Mouse (Mus musculus): ENCODE results near the gene Rab28.

Gene Rab28

GRCm38 (mm10) chr5:41708051-41708630 is at the start of gene Rab28:
TSS of gene Rab28 (minus strand) at chr5:41708157.
- DNase-seq: peak; percentile 99

- DNase-seq: peak; percentile 58
Measured at GRCm38 (mm10) chr5:41757338-41757737, 49.4 kb upstream of the Rab28 start.

- peak; percentile 23 for DNase-seq
Measured at GRCm38 (mm10) chr5:41756396-41756795, 48.4 kb upstream of the Rab28 start.

- peak; percentile 55 for DNase-seq
Measured at GRCm38 (mm10) chr5:41755373-41755960, 47.5 kb upstream of the Rab28 start.

GRCm38 (mm10) chr5:41754836-41755235 is 46.9 kb upstream of the Rab28 start:
- peak; percentile 46 for DNase-seq

- DNase-seq: peak; percentile 72
Measured at GRCm38 (mm10) chr5:41754226-41754775, 46.3 kb upstream of the Rab28 start.

- peak; percentile 77 for DNase-seq
Measured at GRCm38 (mm10) chr5:41752721-41753120, 44.8 kb upstream of the Rab28 start.

- DNase-seq: no peak
Measured at GRCm38 (mm10) chr5:41744898-41745780, 37.2 kb upstream of the Rab28 start.

GRCm38 (mm10) chr5:41744234-41744633 is 36.3 kb upstream of the Rab28 start:
- DNase-seq: no peak

GRCm38 (mm10) chr5:41738817-41739216 is 30.9 kb upstream of the Rab28 start:
- DNase-seq: no peak

- DNase-seq: no peak
Measured at GRCm38 (mm10) chr5:41737039-41737438, 29.1 kb upstream of the Rab28 start.

- DNase-seq: no peak
Measured at GRCm38 (mm10) chr5:41727017-41727416, 19.1 kb upstream of the Rab28 start.

GRCm38 (mm10) chr5:41725573-41725972 is 17.6 kb upstream of the Rab28 start:
- no peak for DNase-seq

- peak; percentile 92 for DNase-seq
Measured at GRCm38 (mm10) chr5:41707115-41708015, 592 bp downstream of the Rab28 start.

- DNase-seq: no peak
Measured at GRCm38 (mm10) chr5:41706777-41707114, 1.2 kb downstream of the Rab28 start.

- DNase-seq: peak; percentile 82
Measured at GRCm38 (mm10) chr5:41701085-41701484, 6.9 kb downstream of the Rab28 start.

GRCm38 (mm10) chr5:41697958-41698357 is 10.0 kb downstream of the Rab28 start:
- DNase-seq: no peak

GRCm38 (mm10) chr5:41685016-41685415 is 22.9 kb downstream of the Rab28 start:
- no peak for DNase-seq

GRCm38 (mm10) chr5:41683976-41684375 is 24.0 kb downstream of the Rab28 start:
- DNase-seq: no peak

GRCm38 (mm10) chr5:41666012-41666411 is 41.9 kb downstream of the Rab28 start:
- peak; percentile 57 for DNase-seq

- DNase-seq: no peak
Measured at GRCm38 (mm10) chr5:41636793-41637192, 71.2 kb downstream of the Rab28 start.
